Mouse (Mus musculus): ENCODE measurements around the gene Aldh1a2.

GRCm38 (mm10) chr9:71166019-71166705 is 49.4 kb upstream of the Aldh1a2 start:
- TF ChIP-seq CTCF (IDR thresholded peaks at IDR 0.05; ENCODE audit: extremely low read depth, insufficient read depth, insufficient read length, insufficient replicate concordance) (no peak), POLR2A (IDR thresholded peaks at IDR 0.05; ENCODE audit: low read depth, low read length) (no peak)
